Mouse (Mus musculus): ENCODE data around the gene Gm10271. TPM values are rescaled to one million over a fixed set of nuclear protein-coding genes. Genes with fewer than 3 reads are reported as not detected.

Gene Gm10271
- not detected for polyA plus RNA-seq (2017; shearing (Covaris generic))

DNA sequence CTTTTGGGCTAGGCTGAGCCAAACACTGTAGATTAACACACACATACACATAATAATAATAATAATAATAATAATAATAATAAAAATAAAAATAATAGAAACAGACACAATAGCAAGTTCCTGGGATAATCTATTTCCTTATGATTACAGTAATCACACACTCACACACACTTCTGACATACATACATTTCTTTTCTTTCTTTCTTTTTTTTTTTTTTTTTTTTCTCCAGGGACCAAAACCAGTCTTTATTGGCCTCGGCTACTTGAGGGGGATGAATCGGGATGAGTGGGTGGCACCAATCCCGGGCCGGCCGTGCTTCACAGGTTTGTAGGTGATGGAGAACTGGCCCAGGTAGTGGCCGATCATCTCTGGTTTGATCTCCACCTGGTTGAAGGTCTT, at the start of gene Gm10271:
Gm10271 (minus strand) TSS at position 101 of the 400 bp plus-strand sequence.

DNA sequence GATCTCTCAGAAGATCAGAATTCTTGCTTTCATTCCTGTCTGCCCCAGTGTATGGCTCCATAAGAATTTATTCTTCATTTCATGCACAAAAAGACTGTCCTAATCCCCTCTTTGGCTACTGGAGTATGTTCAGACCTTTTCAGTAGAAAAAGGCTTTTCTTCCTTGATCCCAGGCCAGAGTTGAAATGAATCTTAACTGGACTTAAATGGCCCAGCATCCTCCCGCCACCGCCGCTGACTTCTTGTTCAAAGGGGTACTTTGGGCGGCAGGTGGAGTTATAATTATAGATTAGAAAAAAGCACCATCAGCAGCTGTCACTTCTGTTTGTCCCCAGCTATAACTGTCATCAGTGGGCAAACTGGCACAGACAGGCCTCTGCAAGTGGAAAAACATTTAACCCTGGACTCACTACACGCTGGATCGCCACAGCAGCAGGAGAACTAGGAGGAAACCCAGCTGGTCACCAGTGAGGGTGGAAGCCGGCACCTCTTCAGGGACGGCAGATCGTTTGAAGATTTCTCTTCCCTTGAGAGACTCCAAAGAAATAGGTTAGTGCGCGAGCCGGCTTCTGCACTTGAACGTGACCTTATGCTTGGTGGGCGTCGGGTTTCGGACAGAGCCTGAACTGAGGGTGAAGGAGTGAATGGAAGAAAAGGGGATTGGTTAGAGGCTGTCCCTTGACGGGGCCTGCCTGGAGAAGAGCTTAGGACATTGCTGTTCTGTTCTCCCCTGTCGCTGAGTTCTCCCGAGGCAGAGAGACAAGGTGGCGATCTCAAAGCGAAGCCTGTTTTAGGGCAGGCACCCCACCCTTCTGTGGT, 14.1 kb upstream of the Gm10271 start, which contains the start of gene Best3:
Best3 (plus strand) TSS at position 51 of the 819 bp plus-strand sequence.

DNA sequence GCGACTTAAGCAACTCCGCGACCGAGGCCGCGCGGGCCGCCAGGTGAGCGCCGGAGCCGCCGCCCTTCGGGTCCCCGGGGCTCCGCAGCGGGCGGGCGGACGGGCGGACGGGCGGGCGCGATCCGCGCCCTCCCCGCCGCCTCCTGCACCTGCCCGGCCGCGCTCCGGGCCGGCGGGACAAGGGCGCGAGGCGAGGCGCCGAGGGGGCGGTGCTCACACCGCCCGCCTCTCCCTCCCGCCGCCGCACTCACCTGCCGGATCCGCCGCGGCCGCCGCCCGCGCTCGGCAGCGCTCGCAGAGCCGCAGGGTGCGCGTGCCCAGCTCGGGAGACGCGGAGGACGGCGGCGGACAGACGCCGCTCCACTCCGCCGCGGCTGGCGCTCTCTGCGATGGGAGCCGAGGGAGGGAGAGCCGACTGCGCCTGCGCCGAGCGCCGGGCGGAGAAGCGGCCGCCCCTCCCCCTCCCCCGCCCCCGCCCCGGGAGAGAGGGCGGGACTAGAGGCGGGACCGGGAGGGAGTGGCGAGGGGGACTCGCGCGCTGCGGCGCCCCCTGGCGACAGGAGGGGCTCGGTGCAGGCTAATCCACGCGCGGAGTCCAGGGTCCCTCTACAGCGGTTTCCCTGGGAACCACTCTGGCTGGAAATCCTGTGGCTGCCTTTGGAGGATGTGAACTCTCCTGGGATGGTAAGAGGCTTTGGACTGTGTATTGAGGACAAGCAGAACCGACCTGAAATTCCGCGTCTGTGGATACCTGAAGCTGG, 22.2 kb downstream of the Gm10271 start, which contains the start of gene Rab3ip:
Rab3ip (minus strand) TSS at position 761 of the 761 bp plus-strand sequence.

Other genes starting within 250 kb of the Gm10271 start
- gene Myrfl, start 75.7 kb downstream of the Gm10271 start, polyA plus RNA-seq (2017; shearing (Covaris generic)), result not detected
- 32.9 TPM for gene Rab3ip, start 21.8 kb downstream of the Gm10271 start, polyA plus RNA-seq (2017; shearing (Covaris generic))
- not detected for gene Best3, start 13.7 kb upstream of the Gm10271 start, polyA plus RNA-seq (2017; shearing (Covaris generic))
- gene Lrrc10, start 72.7 kb upstream of the Gm10271 start, polyA plus RNA-seq (2017; shearing (Covaris generic)), result not detected
- gene Cct2, start 91.2 kb upstream of the Gm10271 start, polyA plus RNA-seq (2017; shearing (Covaris generic)), result 192 TPM
- 19.3 TPM for gene Frs2, start 175.9 kb upstream of the Gm10271 start, polyA plus RNA-seq (2017; shearing (Covaris generic))

All from effector memory CD4-positive, alpha-beta T cell, adult 5 months (primary cell).